Mouse (Mus musculus): ENCODE results near the gene Cpne9. TPM values are rescaled to one million over a fixed set of nuclear protein-coding genes. Genes with fewer than 3 reads are reported as not detected.

Cpne9 gene
- polyA plus RNA-seq, 1 experiment: 0.44 TPM

DNA sequence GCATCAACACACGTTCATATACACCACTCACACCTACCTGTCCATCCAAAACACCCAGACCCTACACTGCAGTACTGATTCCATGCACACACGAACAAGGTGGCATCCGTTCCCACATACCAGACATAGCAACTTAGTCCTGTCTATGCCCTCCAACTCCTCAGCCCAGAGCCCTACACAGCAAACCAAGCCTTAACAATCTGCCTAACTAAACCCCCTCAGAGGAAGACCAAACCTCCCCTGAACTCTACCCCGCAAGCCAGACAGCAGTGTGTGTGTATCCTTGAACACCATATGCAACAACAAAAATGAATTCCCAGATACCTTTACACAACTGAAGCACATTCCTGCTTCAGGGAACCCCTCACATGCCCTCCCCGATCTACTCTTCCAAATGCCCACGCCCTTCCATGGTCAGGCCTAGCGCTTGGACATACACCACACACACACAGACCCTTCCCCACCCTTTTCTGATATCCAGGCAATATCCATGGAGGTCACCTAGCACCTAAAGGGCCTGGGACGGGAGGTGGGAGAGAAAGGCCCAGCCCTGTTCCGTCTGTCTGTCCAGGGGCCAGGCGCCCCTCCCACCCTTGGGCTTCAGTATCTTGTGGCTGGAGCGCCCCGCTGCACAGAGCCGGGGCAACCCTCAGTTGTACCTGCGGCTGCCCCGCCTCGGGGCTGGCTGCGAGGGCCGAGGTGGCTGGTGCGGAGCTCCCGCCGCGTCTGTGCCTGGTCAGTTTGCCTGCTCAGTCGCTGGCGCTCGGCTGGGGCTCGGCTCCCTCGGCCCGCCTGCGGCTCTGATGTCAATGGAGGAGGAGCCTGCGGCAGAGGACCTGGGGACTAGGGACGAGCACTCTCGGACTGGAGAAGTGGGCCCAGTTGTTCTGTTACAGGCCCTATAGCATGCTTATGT lies 61.3 kb downstream of the Cpne9 start, which contains the start of gene Camk1:
Gene Camk1, minus strand, starts transcription at position 808 of the 916 bp plus-strand sequence.
- Histone ChIP-seq H3K27ac (replicated peaks; ENCODE audit: low read depth, low read length) (peak within 1 kb of the TSS; percentile 81), H3K4me1 (ENCODE audit: control insufficient read depth, insufficient read depth, insufficient read length, low read length) (peaks cover 12% of the 10 kb centered on the region), H3K4me3 (ENCODE audit: insufficient read depth, low read depth, low read length) (peak within 1 kb of the TSS; percentile 77)

DNA sequence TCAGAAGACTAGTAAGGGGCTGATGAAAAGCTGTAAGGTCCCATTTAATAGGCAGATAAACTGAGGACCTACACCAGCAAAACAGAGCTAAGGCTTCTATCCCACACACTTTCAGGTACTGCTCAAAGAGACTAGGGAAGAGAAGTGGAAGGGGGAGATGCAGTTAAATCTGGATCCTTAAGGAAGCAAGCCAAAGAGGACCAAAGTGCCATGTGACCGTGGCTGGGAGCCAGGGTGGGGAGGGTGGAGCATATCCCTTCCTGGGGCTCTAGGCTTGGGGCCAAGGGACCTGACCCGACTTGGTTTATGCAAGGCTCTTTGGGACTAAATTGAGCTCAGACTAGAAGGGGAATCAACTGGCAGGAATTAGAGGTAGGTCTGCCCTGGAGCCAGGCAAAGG lies 62.2 kb downstream of the Cpne9 start:
- Histone ChIP-seq H3K4me3 (ENCODE audit: insufficient read depth, low read depth, low read length) (peak overlapping the region; percentile 77; the same call in 1 of the 2 replicates), H3K4me1 (ENCODE audit: control insufficient read depth, insufficient read depth, insufficient read length, low read length) (peaks cover 12% of the 10 kb centered on the region), H3K27ac (replicated peaks; ENCODE audit: low read depth, low read length) (peak overlapping the region; percentile 81)

DNA sequence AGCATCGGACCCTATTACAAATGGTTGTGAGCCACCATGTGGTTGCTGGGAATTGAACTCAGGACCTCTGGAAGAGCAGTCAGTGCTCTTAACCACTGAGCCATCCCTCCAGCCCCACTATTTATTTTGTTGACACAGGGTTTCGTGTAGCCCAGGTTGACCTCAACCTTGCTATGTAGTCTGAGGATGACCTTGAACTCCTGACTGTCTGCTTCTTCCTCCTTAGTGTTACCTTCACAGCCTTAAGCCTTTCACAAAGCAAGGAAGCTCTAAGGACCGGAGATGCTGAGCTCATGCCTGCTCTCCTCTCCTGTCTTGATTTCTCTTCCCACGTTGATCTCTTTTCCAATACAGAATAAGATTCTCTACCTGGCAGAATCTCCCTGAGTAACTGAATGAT lies 64.8 kb downstream of the Cpne9 start:
- H3K27ac ChIP-seq (replicated peaks; ENCODE audit: low read depth, low read length): no peak overlapping the region
- H3K4me1 ChIP-seq (ENCODE audit: control insufficient read depth, insufficient read depth, insufficient read length, low read length): peaks cover 12% of the 10 kb centered on the region
- H3K4me3 ChIP-seq (ENCODE audit: insufficient read depth, low read depth, low read length): no peak overlapping the region

GRCm38 (mm10) chr6:113350538-113350937 lies 68.4 kb downstream of the Cpne9 start:
- peaks cover 4% of the 10 kb centered on the region; the same call in 1 of the 2 replicates for H3K4me1 ChIP-seq (ENCODE audit: control insufficient read depth, insufficient read depth, insufficient read length, low read length)
- no peak overlapping the region for H3K4me3 ChIP-seq (ENCODE audit: insufficient read depth, low read depth, low read length)
- no peak overlapping the region for H3K27ac ChIP-seq (replicated peaks; ENCODE audit: low read depth, low read length)

GRCm38 (mm10) chr6:113351161-113351560 lies 69.1 kb downstream of the Cpne9 start:
- H3K4me3 ChIP-seq (ENCODE audit: insufficient read depth, low read depth, low read length): no peak overlapping the region
- no peak overlapping the region for H3K27ac ChIP-seq (replicated peaks; ENCODE audit: low read depth, low read length)
- peaks cover 4% of the 10 kb centered on the region; the same call in 1 of the 2 replicates for H3K4me1 ChIP-seq (ENCODE audit: control insufficient read depth, insufficient read depth, insufficient read length, low read length)

DNA sequence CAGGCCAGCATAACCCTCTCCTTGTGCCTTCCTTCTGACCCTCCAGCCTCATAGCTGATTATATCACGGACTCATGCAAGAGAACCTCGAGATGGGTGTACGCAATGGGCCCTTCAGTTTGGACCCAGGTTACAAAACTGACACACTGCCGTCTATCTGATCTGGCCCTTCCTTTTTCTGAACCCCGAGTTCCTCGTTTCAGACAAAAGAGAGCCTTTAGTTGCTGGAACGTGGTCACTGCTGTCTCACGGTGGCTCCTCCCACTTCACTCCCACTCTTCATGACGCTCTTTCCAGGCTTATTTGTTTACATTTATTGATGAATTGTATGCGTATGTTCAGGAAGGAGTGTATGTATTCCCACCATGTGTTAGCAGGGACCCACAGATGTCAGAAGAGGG lies 69.5 kb downstream of the Cpne9 start:
- no peak overlapping the region for H3K27ac ChIP-seq (replicated peaks; ENCODE audit: low read depth, low read length)
- H3K4me1 ChIP-seq (ENCODE audit: control insufficient read depth, insufficient read depth, insufficient read length, low read length): peaks cover 4% of the 10 kb centered on the region; the same call in 1 of the 2 replicates
- no peak overlapping the region for H3K4me3 ChIP-seq (ENCODE audit: insufficient read depth, low read depth, low read length)

- Histone ChIP-seq H3K4me1 (ENCODE audit: control insufficient read depth, insufficient read depth, insufficient read length, low read length) (peaks cover 4% of the 10 kb centered on the region; the same call in 1 of the 2 replicates), H3K27ac (replicated peaks; ENCODE audit: low read depth, low read length) (no peak overlapping the region), H3K4me3 (ENCODE audit: insufficient read depth, low read depth, low read length) (no peak overlapping the region)
Observed at GRCm38 (mm10) chr6:113352820-113353219, 70.7 kb downstream of the Cpne9 start.

DNA sequence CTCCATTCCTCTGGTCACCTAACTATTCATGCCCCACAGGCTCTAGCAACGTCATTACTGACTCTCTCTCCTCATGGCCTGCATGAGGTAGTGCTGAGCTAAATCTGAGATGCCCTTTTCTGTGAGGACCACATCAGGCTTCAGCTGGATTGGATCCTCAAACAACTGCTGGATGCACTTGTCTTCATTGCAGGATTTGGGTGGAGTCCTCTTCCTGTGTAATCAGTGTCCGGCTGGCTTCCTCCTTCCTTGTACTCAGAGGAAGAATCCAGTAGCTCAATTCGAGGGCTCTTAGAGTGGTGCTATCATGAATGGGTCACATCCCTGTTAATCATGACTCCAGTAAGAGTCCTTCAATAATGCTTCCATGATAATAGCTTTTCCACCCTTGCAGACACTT lies 71.6 kb downstream of the Cpne9 start:
- Histone ChIP-seq H3K27ac (replicated peaks; ENCODE audit: low read depth, low read length) (peak overlapping the region; percentile 26; the same call in 1 of the 2 replicates), H3K4me1 (ENCODE audit: control insufficient read depth, insufficient read depth, insufficient read length, low read length) (peaks cover 4% of the 10 kb centered on the region; the same call in 1 of the 2 replicates), H3K4me3 (ENCODE audit: insufficient read depth, low read depth, low read length) (no peak overlapping the region)

Other genes with a start within 250 kb of the Cpne9 start
- gene Thumpd3, start 236.1 kb upstream of the Cpne9 start, polyA plus RNA-seq (2012; ENCODE audit: insufficient read depth, insufficient read length, missing spikeins): 25.4 and 34.9 TPM in 2 replicates
- 17.0 and 19.0 TPM in 2 replicates for gene Setd5, start 204.9 kb upstream of the Cpne9 start, polyA plus RNA-seq (2012; ENCODE audit: insufficient read depth, insufficient read length, missing spikeins)
- gene Lhfpl4, start 86.9 kb upstream of the Cpne9 start, polyA plus RNA-seq (2012; ENCODE audit: insufficient read depth, insufficient read length, missing spikeins): 0.87 and 1.3 TPM in 2 replicates
- gene Mtmr14, start 44.5 kb upstream of the Cpne9 start, polyA plus RNA-seq (2012; ENCODE audit: insufficient read depth, insufficient read length, missing spikeins): 26.3 and 37.1 TPM in 2 replicates
- gene Brpf1, start 24.8 kb downstream of the Cpne9 start, polyA plus RNA-seq (2012; ENCODE audit: insufficient read depth, insufficient read length, missing spikeins): 12.6 and 15.1 TPM in 2 replicates
- gene Ogg1, start 44.7 kb downstream of the Cpne9 start, polyA plus RNA-seq (2012; ENCODE audit: insufficient read depth, insufficient read length, missing spikeins): 18.0 and 18.7 TPM in 2 replicates
- gene Camk1, start 61.7 kb downstream of the Cpne9 start, polyA plus RNA-seq (2012; ENCODE audit: insufficient read depth, insufficient read length, missing spikeins): 33.2 and 39.0 TPM in 2 replicates
- gene Tada3, start 95.6 kb downstream of the Cpne9 start, polyA plus RNA-seq (2012; ENCODE audit: insufficient read depth, insufficient read length, missing spikeins): 19.7 and 31.6 TPM in 2 replicates
- gene Arpc4, start 95.8 kb downstream of the Cpne9 start, polyA plus RNA-seq (2012; ENCODE audit: insufficient read depth, insufficient read length, missing spikeins): 70.6 and 98.1 TPM in 2 replicates
- gene Ttll3, start 107.0 kb downstream of the Cpne9 start, polyA plus RNA-seq (2012; ENCODE audit: insufficient read depth, insufficient read length, missing spikeins): 0.83 and 1.0 TPM in 2 replicates
- gene Rpusd3, start 137.0 kb downstream of the Cpne9 start, polyA plus RNA-seq (2012; ENCODE audit: insufficient read depth, insufficient read length, missing spikeins): 15.7 and 17.8 TPM in 2 replicates
- gene Cidec, start 153.5 kb downstream of the Cpne9 start, polyA plus RNA-seq (2012; ENCODE audit: insufficient read depth, insufficient read length, missing spikeins): 797 and 1,047 TPM in 2 replicates
- gene Jagn1, start 160.3 kb downstream of the Cpne9 start, polyA plus RNA-seq (2012; ENCODE audit: insufficient read depth, insufficient read length, missing spikeins): 34.1 and 34.8 TPM in 2 replicates
- 5.9 and 8.7 TPM in 2 replicates for gene Il17re, start 176.2 kb downstream of the Cpne9 start, polyA plus RNA-seq (2012; ENCODE audit: insufficient read depth, insufficient read length, missing spikeins)
- 9.0 and 10.2 TPM in 2 replicates for gene Il17rc, start 189.1 kb downstream of the Cpne9 start, polyA plus RNA-seq (2012; ENCODE audit: insufficient read depth, insufficient read length, missing spikeins)
- 40.6 and 44.4 TPM in 2 replicates for gene Creld1, start 201.0 kb downstream of the Cpne9 start, polyA plus RNA-seq (2012; ENCODE audit: insufficient read depth, insufficient read length, missing spikeins)
- not detected in 2 replicates for gene Prrt3, start 219.6 kb downstream of the Cpne9 start, polyA plus RNA-seq (2012; ENCODE audit: insufficient read depth, insufficient read length, missing spikeins)
- gene Emc3, start 249.3 kb downstream of the Cpne9 start, polyA plus RNA-seq (2012; ENCODE audit: insufficient read depth, insufficient read length, missing spikeins): 52.2 and 77.4 TPM in 2 replicates
- 0.48 TPM in 1 of 2 replicates, not detected in the other for gene Fancd2, start 249.4 kb downstream of the Cpne9 start, polyA plus RNA-seq (2012; ENCODE audit: insufficient read depth, insufficient read length, missing spikeins)